In genomic region chr12:40984735-40985134, GRCm38 (mm10) we compare ENCODE assay signal across 18 mouse cellular contexts. TPM values are rescaled to one million over a fixed set of nuclear protein-coding genes. Genes with fewer than 3 reads are reported as not detected.
"Had no signal": no experiment of that assay in that cellular context is flagged by ENCODE, and none has a peak within 500 bp of the region (broad histone marks: within the 10 kb centered on the region; RNA-seq: fewer than 3 reads in every experiment).

No protein-coding gene starts in this region.

- H3K27me3 ChIP-seq: lung, embryonic 15.5 days; midbrain, embryonic 12.5 days; neural tube, embryonic 12.5 days; stomach, embryonic 15.5 days had no signal

- ATAC-seq: liver, postnatal 0 days; lung, postnatal 0 days had no signal

- H3K4me3 ChIP-seq: lung, embryonic 15.5 days; midbrain, embryonic 10.5 days; midbrain, embryonic 12.5 days; neural tube, embryonic 12.5 days; stomach, embryonic 15.5 days had no signal

- H3K9ac ChIP-seq: liver, postnatal 0 days; lung, embryonic 15.5 days; midbrain, embryonic 12.5 days; neural tube, embryonic 12.5 days; stomach, embryonic 15.5 days had no signal

- DNase-seq: liver, postnatal 0 days; lung, adult 2 months; lung, postnatal 14 days; lung, postnatal 36 days; midbrain, embryonic 14.5 days; right cerebral cortex, postnatal 14 days; thymus, adult 2 months; thymus, postnatal 25 days; thymus, postnatal 4 days had no signal

- H3K9me3 ChIP-seq: lung, embryonic 15.5 days; midbrain, embryonic 10.5 days; midbrain, embryonic 12.5 days; neural tube, embryonic 12.5 days; stomach, embryonic 15.5 days had no signal

- H3K4me1 ChIP-seq: lung, embryonic 15.5 days; neural tube, embryonic 12.5 days; stomach, embryonic 15.5 days had no signal

- H3K36me3 ChIP-seq: lung, embryonic 15.5 days; midbrain, embryonic 10.5 days; midbrain, embryonic 12.5 days; neural tube, embryonic 12.5 days; stomach, embryonic 15.5 days had no signal

- H3K4me2 ChIP-seq: lung, embryonic 15.5 days; midbrain, embryonic 12.5 days; neural tube, embryonic 12.5 days; stomach, embryonic 15.5 days had no signal

- H3K27ac ChIP-seq: lung, embryonic 15.5 days; macrophage; midbrain, embryonic 10.5 days; midbrain, embryonic 12.5 days; neural tube, embryonic 12.5 days; stomach, embryonic 15.5 days; stomach, postnatal 0 days had no signal

RNA-seq across cellular contexts. Expression of gene Immp2l, which starts 39.2 kb away (rescaled TPM):
- total RNA-seq: monocyte, adult 5-6 weeks had no signal
